Comparison of ENCODE assay signal across 8 mouse cellular contexts in the genomic region with DNA sequence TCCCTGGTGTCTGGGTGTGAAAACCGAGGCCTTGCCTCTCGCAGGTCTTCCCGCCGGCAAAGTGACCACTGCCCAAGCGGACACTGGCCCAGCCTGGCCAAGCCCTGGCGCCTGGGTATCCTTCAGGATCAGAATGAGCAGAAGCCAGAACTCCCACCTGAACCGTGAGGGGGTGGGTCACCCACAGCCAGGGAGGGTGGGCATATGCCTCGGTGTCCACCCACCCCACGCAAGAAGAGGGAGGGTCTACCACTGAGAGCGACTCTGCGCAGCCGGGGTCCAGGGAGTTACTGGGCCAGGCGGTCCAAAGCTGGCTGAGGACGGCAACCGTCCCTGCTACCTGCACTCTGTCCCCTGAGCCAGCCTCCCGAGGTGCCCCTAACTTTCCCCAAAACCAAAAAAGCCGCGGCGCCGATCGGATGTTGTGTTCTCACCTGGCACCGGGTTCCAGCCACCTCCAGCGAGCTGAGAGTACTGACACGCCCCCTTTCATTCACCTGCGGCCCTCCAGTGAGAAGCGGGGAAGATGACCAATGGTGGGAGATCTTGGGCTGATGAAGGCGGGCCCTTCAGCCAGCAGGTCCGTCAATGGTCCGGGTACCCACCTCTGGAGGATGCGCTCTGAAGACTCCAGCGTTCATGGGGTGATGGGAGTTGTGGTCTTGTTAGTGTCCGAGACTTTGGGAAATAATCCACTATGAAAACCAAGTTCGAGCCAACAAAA. TPM values are rescaled to one million over a fixed set of nuclear protein-coding genes. Genes with fewer than 3 reads are reported as not detected.
DNase-seq lines count a peak whose midpoint lies in the region; ATAC-seq lines count a peak whose summit lies in the region.

A gene (minus strand): TSS at position 514 of the 724 bp plus-strand sequence.

- H3K27ac ChIP-seq in limb, embryonic 15.5 days: no peak within 1 kb of the TSS

- H3K27me3 ChIP-seq in limb, embryonic 15.5 days: peaks cover 44% of the 10 kb centered on the region

- H3K4me1 ChIP-seq in limb, embryonic 15.5 days: peaks cover 7% of the 10 kb centered on the region

- 2% methylated on average over 33 of the region's 33 CpGs for WGBS in limb, embryonic 15.5 days

- peak; percentile 79 for DNase-seq in WW6 (ENCODE audit: low read depth, low spot score)
- peak; percentile 89 to 91 for DNase-seq in cerebellum, postnatal 14 days
- DNase-seq in frontal cortex, postnatal 10 days (ENCODE audit: low spot score in 2 of 2): peak; percentile 74 to 77
- peak; percentile 83 for DNase-seq in kidney, postnatal 10 days
- DNase-seq in neural tube, embryonic 10.5 days (ENCODE audit: extremely low spot score, low spot score): peak; percentile 47
- peak; percentile 86 for DNase-seq in testis, postnatal 14 days (ENCODE audit: low spot score)
- DNase-seq in spleen, adult 18-20 months: no peak

- H3K9ac ChIP-seq in limb, embryonic 15.5 days: no peak within 1 kb of the TSS

- peak within 1 kb of the TSS; percentile 39 for H3K4me3 ChIP-seq in limb, embryonic 15.5 days

- no peaks in the 10 kb centered on the region for H3K36me3 ChIP-seq in limb, embryonic 15.5 days

- H3K4me2 ChIP-seq in limb, embryonic 15.5 days: peak within 1 kb of the TSS; percentile 56

- 0 out of 2 replicates have a peak, but pooled peaks have one; percentile 44 for ATAC-seq in limb, embryonic 15.5 days (ENCODE audit: insufficient number of reproducible peaks, low FRiP score, low TSS enrichment, low read depth)

- H3K9me3 ChIP-seq in limb, embryonic 15.5 days: no peaks in the 10 kb centered on the region

RNA-seq across cellular contexts. Expression of the gene that starts here (rescaled TPM):
- polyA plus RNA-seq in limb, embryonic 15.5 days (2015; fragmentation: Nextera tagmentation; extraction: Ambion mirVana): 0.86 and 1.00 TPM in 2 replicates

Comparison
In these comparisons a context has a peak if more than half of its experiments do, and no peak if none do; other contexts are left out.
1. Peak in ATAC-seq, H3K4me3 ChIP-seq and H3K4me2 ChIP-seq in limb, embryonic 15.5 days; RNA of the gene not detected or under 1 TPM.
2. DNase-seq: peak in WW6 (single experiment), cerebellum, postnatal 14 days (2 of 2), frontal cortex, postnatal 10 days (2 of 2), kidney, postnatal 10 days (single experiment), neural tube, embryonic 10.5 days (single experiment) and testis, postnatal 14 days (single experiment); none in spleen, adult 18-20 months (0 of 2).